Mouse (Mus musculus) right cerebral cortex, postnatal 10 days (tissue): ENCODE results near the gene Olfr588-ps1.
A peak's percentile ranks its signal among the peaks of the same experiment; 100 is the strongest.
"Not testable (repeated sequence)": the region's sequence is repeated elsewhere in the genome, so short reads cannot be mapped to it uniquely, and the experiment has no call there.

Experiments
- DNase-seq, 2 experiments: peaks; one replicate each; pipeline ENCODE4 v3.0.0; 2021; ENCODE audit warnings: low spot score in 2 of 2

The Olfr588-ps1 gene

DNA sequence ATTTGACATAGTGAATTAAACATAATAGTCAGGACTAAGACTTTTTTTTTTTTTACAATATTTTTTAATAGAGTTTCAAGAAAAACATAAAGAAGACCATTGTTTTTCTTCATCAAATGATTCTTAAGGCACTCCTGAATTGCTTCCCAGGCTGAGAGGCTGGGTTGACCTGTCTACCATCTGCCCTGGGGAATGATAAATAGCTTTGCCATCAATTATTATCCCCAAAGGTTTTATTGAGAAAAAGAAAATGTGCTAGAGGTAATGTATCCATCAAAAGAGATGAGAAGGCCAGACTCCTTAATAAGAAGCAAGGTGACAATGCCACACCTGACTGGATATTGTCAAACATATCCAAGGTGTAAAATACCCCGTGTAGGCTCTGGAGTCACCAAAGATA, at the start of gene Olfr588-ps1:
Olfr588-ps1 (plus strand) TSS at position 301 of the 400 bp plus-strand sequence.
- DNase-seq, result no peak

GRCm38 (mm10) chr7:103097420-103097819, 43.3 kb upstream of the Olfr588-ps1 start, which contains the start of gene Olfr585:
Olfr585 (plus strand) TSS chr7:103097720.
- no peak for DNase-seq

GRCm38 (mm10) chr7:103119406-103119805, 21.3 kb upstream of the Olfr588-ps1 start:
- peak in 1 of 2 experiments; percentile 19 for DNase-seq

DNA sequence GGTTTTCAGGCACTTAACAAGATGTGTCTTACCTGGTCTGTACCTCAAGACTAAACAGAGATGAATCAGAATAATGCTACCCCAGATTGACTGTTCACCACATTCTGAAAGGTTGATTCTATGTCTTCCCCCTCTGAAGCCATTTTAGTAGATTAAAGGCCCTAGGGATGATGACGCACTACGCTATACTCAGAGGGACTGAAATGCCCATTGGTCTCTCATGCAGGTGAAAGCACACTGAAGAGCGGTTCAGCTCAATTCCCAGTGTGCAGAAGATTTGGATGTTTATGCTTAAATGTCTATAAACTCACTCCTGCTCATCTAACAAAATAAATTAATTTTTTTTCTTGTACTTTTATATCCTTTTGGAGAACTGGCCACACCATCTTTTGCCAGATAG, 15.1 kb upstream of the Olfr588-ps1 start, which contains the start of gene Olfr586:
Olfr586 (minus strand) TSS at position 101 of the 400 bp plus-strand sequence.
- DNase-seq, result no peak

DNA sequence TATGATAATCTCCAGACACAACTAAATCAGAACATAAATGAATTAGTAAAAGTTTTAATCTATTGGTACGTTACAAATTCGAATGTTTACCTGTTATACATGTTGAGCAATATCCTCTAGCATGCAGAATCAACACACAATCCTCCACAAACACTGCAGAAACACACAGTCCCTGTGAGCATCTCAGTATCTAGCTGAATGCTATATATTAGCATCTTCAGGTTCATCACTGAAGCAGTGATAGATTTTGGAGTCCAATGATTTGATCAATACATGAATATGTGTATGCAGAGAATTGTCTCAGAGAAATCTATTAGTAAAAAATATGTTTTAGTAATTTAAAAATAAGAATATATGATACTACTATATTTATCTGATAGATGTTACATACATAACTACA, 15.6 kb downstream of the Olfr588-ps1 start, which contains the start of gene Olfr589:
Olfr589 (minus strand) TSS at position 101 of the 400 bp plus-strand sequence.
- no peak for DNase-seq

GRCm38 (mm10) chr7:103169697-103170096, 29.0 kb downstream of the Olfr588-ps1 start:
- DNase-seq, result no peak

GRCm38 (mm10) chr7:103178240-103178639, 37.6 kb downstream of the Olfr588-ps1 start, which contains the start of gene Olfr591:
Olfr591 (minus strand) TSS chr7:103178340.
- no peak for DNase-seq

DNA sequence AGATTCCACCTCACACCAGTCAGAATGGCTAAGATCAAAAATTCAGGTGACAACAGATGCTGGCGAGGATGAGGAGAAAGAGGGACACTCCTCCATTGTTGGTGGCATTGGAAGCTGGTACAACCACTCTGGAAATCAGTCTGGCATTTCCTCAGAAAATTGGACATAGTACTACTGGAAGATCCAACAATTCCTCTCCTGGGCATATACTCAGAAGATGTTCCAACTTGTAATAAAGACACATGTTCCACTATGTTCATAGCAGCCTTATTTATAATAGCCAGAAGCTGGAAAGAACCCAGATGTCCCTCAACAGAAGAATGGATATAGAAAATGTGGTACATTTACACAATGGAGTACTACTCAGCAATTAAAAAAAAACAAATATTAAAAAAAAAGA, 43.8 kb downstream of the Olfr588-ps1 start, which contains the start of gene Olfr592:
Olfr592 (plus strand) TSS at position 301 of the 400 bp plus-strand sequence.
- DNase-seq, result not testable (repeated sequence)
